Mouse (Mus musculus) erythroblast, embryonic 14.5 days (primary cell): Measurements from ENCODE around the gene Wdr1.

Experiments used
- GATA1 ChIP-seq: IDR thresholded peaks from 2 replicates; pipeline ENCODE4 v1.6.1; 2012; ENCODE audit warnings: low read length, inconsistent platforms, mixed read lengths
- TAL1 ChIP-seq: IDR thresholded peaks from 3 replicates; pipeline ENCODE4 v1.6.1; 2012; ENCODE audit warnings: low read length, inconsistent platforms, mixed read lengths

DNA sequence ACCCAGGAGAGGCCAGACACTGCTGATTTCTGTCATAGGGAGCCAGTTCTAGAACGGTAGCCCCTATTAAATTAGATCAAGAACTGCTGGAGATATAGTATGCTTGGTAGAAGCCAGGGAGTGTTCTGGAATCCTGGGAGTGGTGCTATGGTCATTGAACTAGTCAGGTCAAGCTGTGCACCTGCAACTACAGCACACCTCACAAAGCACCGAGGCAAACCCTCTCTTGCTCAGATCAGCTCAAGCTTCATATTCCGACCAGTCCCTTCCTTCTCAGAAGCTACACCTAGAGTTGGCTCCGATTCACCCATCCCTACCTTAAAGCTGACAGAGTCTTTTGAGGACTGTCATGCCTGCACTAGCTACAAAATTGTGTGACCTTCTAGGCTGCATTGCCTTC, 9.5 kb downstream of the Wdr1 start:
- TF ChIP-seq GATA1 (no peak), TAL1 (no peak)
